Mouse (Mus musculus) lung, postnatal 14 days (tissue): ENCODE results near the gene Igf1r.
A peak's percentile ranks its signal among the peaks of the same experiment; 100 is the strongest.

Experiments used
- DNase-seq: peaks from one replicate; pipeline ENCODE4 v3.0.0; 2021

Gene Igf1r

GRCm38 (mm10) chr7:67958045-67958444, 5.4 kb downstream of the Igf1r start:
- DNase-seq = peak; percentile 37

GRCm38 (mm10) chr7:67960701-67961100, 8.1 kb downstream of the Igf1r start:
- DNase-seq = no peak

GRCm38 (mm10) chr7:67961567-67962267, 9.1 kb downstream of the Igf1r start:
- peak; percentile 90 for DNase-seq

GRCm38 (mm10) chr7:67963691-67964090, 11.1 kb downstream of the Igf1r start:
- no peak for DNase-seq

- DNase-seq = no peak
Observed at GRCm38 (mm10) chr7:67968394-67968793, 15.8 kb downstream of the Igf1r start.

GRCm38 (mm10) chr7:67969076-67969475, 16.4 kb downstream of the Igf1r start:
- no peak for DNase-seq

GRCm38 (mm10) chr7:67973180-67974014, 20.8 kb downstream of the Igf1r start:
- peak; percentile 30 for DNase-seq

GRCm38 (mm10) chr7:67981956-67982355, 29.3 kb downstream of the Igf1r start:
- DNase-seq = no peak

GRCm38 (mm10) chr7:67982809-67983208, 30.2 kb downstream of the Igf1r start:
- DNase-seq = no peak

- no peak for DNase-seq
Observed at GRCm38 (mm10) chr7:67983451-67983850, 30.8 kb downstream of the Igf1r start.

- DNase-seq = no peak
Observed at GRCm38 (mm10) chr7:67985003-67985416, 32.4 kb downstream of the Igf1r start.

GRCm38 (mm10) chr7:67985511-67985910, 32.9 kb downstream of the Igf1r start:
- DNase-seq = no peak

- no peak for DNase-seq
Observed at GRCm38 (mm10) chr7:67986277-67986676, 33.6 kb downstream of the Igf1r start.

GRCm38 (mm10) chr7:67986816-67987215, 34.2 kb downstream of the Igf1r start:
- no peak for DNase-seq

GRCm38 (mm10) chr7:67989376-67989775, 36.7 kb downstream of the Igf1r start:
- DNase-seq = no peak

- no peak for DNase-seq
Observed at GRCm38 (mm10) chr7:67993614-67994013, 41.0 kb downstream of the Igf1r start.

- DNase-seq = no peak
Observed at GRCm38 (mm10) chr7:67994346-67994858, 41.8 kb downstream of the Igf1r start.

- no peak for DNase-seq
Observed at GRCm38 (mm10) chr7:67995276-67995675, 42.6 kb downstream of the Igf1r start.

GRCm38 (mm10) chr7:67996202-67996960, 43.8 kb downstream of the Igf1r start:
- no peak for DNase-seq

- no peak for DNase-seq
Observed at GRCm38 (mm10) chr7:68001269-68001668, 48.6 kb downstream of the Igf1r start.

- no peak for DNase-seq
Observed at GRCm38 (mm10) chr7:68006074-68006473, 53.4 kb downstream of the Igf1r start.

- DNase-seq = no peak
Observed at GRCm38 (mm10) chr7:68006496-68006895, 53.9 kb downstream of the Igf1r start.

- no peak for DNase-seq
Observed at GRCm38 (mm10) chr7:68009635-68010034, 57.0 kb downstream of the Igf1r start.
